Mouse (Mus musculus) gastrocnemius, postnatal 25 days (tissue): ENCODE measurements at regions not wholly inside any gene's neighbourhood (a gene's known extent, or its start where the extent isn't known, plus 50 kb on each side); places are given as distances from the start of the nearest gene placed in this dataset.

Experiments used
- DNase-seq: peaks from one replicate; pipeline ENCODE4 v3.0.0; 2022

GRCm38 (mm10) chr3:21965556-21965955 is 110.9 kb upstream of the Tbl1xr1 start:
- no peak for DNase-seq

GRCm38 (mm10) chr3:21971731-21972130 is 104.7 kb upstream of the Tbl1xr1 start:
- no peak for DNase-seq

- no peak for DNase-seq
These were observed 103.3 kb upstream of the Tbl1xr1 start for GRCm38 (mm10) chr3:21973153-21973552.

GRCm38 (mm10) chr3:21973681-21974080 is 102.8 kb upstream of the Tbl1xr1 start:
- DNase-seq, result no peak

- no peak for DNase-seq
These were observed 101.7 kb upstream of the Tbl1xr1 start for GRCm38 (mm10) chr3:21974766-21975165.

- DNase-seq, result no peak
These were observed 98.7 kb upstream of the Tbl1xr1 start for GRCm38 (mm10) chr3:21977775-21978174.

GRCm38 (mm10) chr3:21982991-21983390 is 93.5 kb upstream of the Tbl1xr1 start:
- DNase-seq, result no peak

- DNase-seq, result no peak
These were observed 92.3 kb upstream of the Tbl1xr1 start for GRCm38 (mm10) chr3:21983993-21984725.

GRCm38 (mm10) chr3:21984807-21985206 is 91.6 kb upstream of the Tbl1xr1 start:
- DNase-seq, result no peak

GRCm38 (mm10) chr3:21986164-21986892 is 90.1 kb upstream of the Tbl1xr1 start:
- peak; percentile 67 for DNase-seq

- DNase-seq, result peak; percentile 71
These were observed 89.6 kb upstream of the Tbl1xr1 start for GRCm38 (mm10) chr3:21986893-21987250.

GRCm38 (mm10) chr3:21987455-21988009 is 88.9 kb upstream of the Tbl1xr1 start:
- DNase-seq, result no peak

GRCm38 (mm10) chr3:21988010-21988531 is 88.4 kb upstream of the Tbl1xr1 start:
- no peak for DNase-seq

- no peak for DNase-seq
These were observed 85.9 kb upstream of the Tbl1xr1 start for GRCm38 (mm10) chr3:21990526-21990925.

- no peak for DNase-seq
These were observed 84.7 kb upstream of the Tbl1xr1 start for GRCm38 (mm10) chr3:21991681-21992152.

GRCm38 (mm10) chr3:21992203-21992602 is 84.2 kb upstream of the Tbl1xr1 start:
- no peak for DNase-seq

- no peak for DNase-seq
These were observed 82.5 kb upstream of the Tbl1xr1 start for GRCm38 (mm10) chr3:21993961-21994360.

GRCm38 (mm10) chr3:21995566-21996391 is 80.7 kb upstream of the Tbl1xr1 start:
- DNase-seq, result no peak

- no peak for DNase-seq
These were observed 79.1 kb upstream of the Tbl1xr1 start for GRCm38 (mm10) chr3:21997387-21997786.

GRCm38 (mm10) chr3:22005456-22005855 is 71.0 kb upstream of the Tbl1xr1 start:
- no peak for DNase-seq

GRCm38 (mm10) chr3:22006113-22006512 is 70.3 kb upstream of the Tbl1xr1 start:
- DNase-seq, result peak; percentile 20

- DNase-seq, result no peak
These were observed 69.8 kb upstream of the Tbl1xr1 start for GRCm38 (mm10) chr3:22006651-22007050.
